Mouse (Mus musculus) lung, embryonic 14.5 days (tissue): Measurements from ENCODE around the gene H1foo. TPM values are rescaled to one million over a fixed set of nuclear protein-coding genes. Genes with fewer than 3 reads are reported as not detected.

Experiments
- ATAC-seq: fragments of 200-750 bp; cut with Nextera tagmentation; 2 replicates; pipeline ENCODE4 v1.8.0; 2017; ENCODE audit warnings: mild to moderate bottlenecking, moderate TSS enrichment, moderate library complexity; ENCODE audit not compliant: insufficient read depth
- DNase-seq: peaks from one replicate; pipeline ENCODE4 v3.0.0-alpha.2; 2015
- H3K27ac ChIP-seq: fragments of 300-500 bp; sonication (generic); 2 replicates; pipeline ENCODE4 v1.5.1; 2014; ENCODE audit warnings: low read depth, mild to moderate bottlenecking, moderate library complexity
- H3K27me3 ChIP-seq: fragments of 300-500 bp; sonication (generic); 2 replicates; pipeline ENCODE4 v1.6.1; 2014; ENCODE audit warnings: low read length, control low read depth; ENCODE audit not compliant: insufficient read depth
- H3K36me3 ChIP-seq: fragments of 300-500 bp; sonication (generic); 2 replicates; pipeline ENCODE4 v1.6.1; 2014; ENCODE audit warnings: control low read depth; ENCODE audit not compliant: insufficient read depth
- H3K4me1 ChIP-seq: fragments of 300-500 bp; sonication (generic); 2 replicates; pipeline ENCODE4 v1.6.1; 2014; ENCODE audit warnings: antibody characterized with exemption, control low read depth; ENCODE audit not compliant: insufficient read depth
- H3K4me2 ChIP-seq: fragments of 300-500 bp; sonication (generic); 2 replicates; pipeline ENCODE4 v1.6.1; 2014; ENCODE audit warnings: mild to moderate bottlenecking
- H3K4me3 ChIP-seq: fragments of 300-500 bp; sonication (generic); 2 replicates; pipeline ENCODE4 v1.5.1; 2014; ENCODE audit warnings: low read depth, low read length
- H3K9ac ChIP-seq: fragments of 300-500 bp; sonication (generic); 2 replicates; pipeline ENCODE4 v1.6.1; 2014
- H3K9me3 ChIP-seq: fragments of 300-500 bp; sonication (generic); 2 replicates; pipeline ENCODE4 v1.6.1; 2016; ENCODE audit warnings: low read depth, low read length, control low read depth
- CTCF ChIP-seq: IDR thresholded peaks from 2 replicates; pipeline ENCODE4 v1.5.1; 2016; ENCODE audit warnings: antibody characterized with exemption, low read depth
- WGBS: fragments of 180-500 bp; shearing (Covaris S2); extraction: QIAGEN DNeasy Blood & Tissue Kit; methylation state at CpG from one replicate; pipeline ENCODE4 v1.1.7; 2014; 5-methylcytosine and 5-hydroxymethylcytosine counted together
- polyA plus RNA-seq: library from polyadenylated mRNA; unstranded; fragments of >200 nt; fragmentation: Nextera tagmentation; extraction: Ambion mirVana; gene quantifications from 2 replicates; pipeline ENCODE4 v1.2.1, GENCODE M21; 2014

H1foo gene
- polyA plus RNA-seq, 1 experiment from 2014 or later, result not detected

GRCm38 (mm10) chr6:115973881-115974662 is 29.3 kb downstream of the H1foo start:
- no peaks in the 10 kb centered on the region for H3K27me3 ChIP-seq
- ATAC-seq (no peak), DNase-seq (no peak)
- H3K27ac ChIP-seq, result no peak overlapping the region
- TF ChIP-seq CTCF, result no peak
- H3K9ac ChIP-seq, result no peak overlapping the region
- WGBS, result 83% methylated on average over 16 of the region's 16 CpGs
- no peak overlapping the region for H3K4me2 ChIP-seq
- H3K9me3 ChIP-seq, result no peaks in the 10 kb centered on the region
- H3K4me3 ChIP-seq, result no peak overlapping the region
- H3K4me1 ChIP-seq, result peaks cover 19% of the 10 kb centered on the region
- peaks cover 96% of the 10 kb centered on the region for H3K36me3 ChIP-seq

GRCm38 (mm10) chr6:115975606-115976005 is 30.9 kb downstream of the H1foo start:
- Histone ChIP-seq H3K9ac (no peak overlapping the region), H3K27ac (no peak overlapping the region), H3K4me1 (peaks cover 19% of the 10 kb centered on the region), H3K27me3 (no peaks in the 10 kb centered on the region), H3K4me3 (no peak overlapping the region), H3K36me3 (peaks cover 96% of the 10 kb centered on the region), H3K9me3 (no peaks in the 10 kb centered on the region), H3K4me2 (no peak overlapping the region)
- 80% methylated on average over 8 of the region's 8 CpGs for WGBS
- ATAC-seq (no peak), DNase-seq (no peak)
- TF ChIP-seq CTCF, result no peak

GRCm38 (mm10) chr6:115977810-115978209 is 33.1 kb downstream of the H1foo start:
- ATAC-seq, result no peak
- H3K27ac ChIP-seq, result no peak overlapping the region
- H3K36me3 ChIP-seq, result peaks cover 79% of the 10 kb centered on the region
- H3K27me3 ChIP-seq, result no peaks in the 10 kb centered on the region
- no peak overlapping the region for H3K9ac ChIP-seq
- no peaks in the 10 kb centered on the region for H3K9me3 ChIP-seq
- no peak for DNase-seq
- no peak overlapping the region for H3K4me2 ChIP-seq
- WGBS, result 69% methylated on average over 15 of the region's 15 CpGs
- H3K4me1 ChIP-seq, result peaks cover 11% of the 10 kb centered on the region; the same call in 1 of the 2 replicates
- H3K4me3 ChIP-seq, result no peak overlapping the region
- TF ChIP-seq CTCF, result no peak

- WGBS, result 71% methylated on average over 8 of the region's 8 CpGs
- peaks cover 15% of the 10 kb centered on the region for H3K4me1 ChIP-seq
- no peak overlapping the region for H3K4me2 ChIP-seq
- H3K27me3 ChIP-seq, result no peaks in the 10 kb centered on the region
- H3K27ac ChIP-seq, result no peak overlapping the region
- no peak overlapping the region for H3K9ac ChIP-seq
- DNase-seq, result no peak
- no peaks in the 10 kb centered on the region for H3K9me3 ChIP-seq
- TF ChIP-seq CTCF, result no peak; the same call in 1 of the 2 replicates
- peaks cover 71% of the 10 kb centered on the region for H3K36me3 ChIP-seq
- no peak for ATAC-seq
- H3K4me3 ChIP-seq, result no peak overlapping the region
These were observed 33.9 kb downstream of the H1foo start for GRCm38 (mm10) chr6:115978596-115978995.

- Histone ChIP-seq H3K4me2 (peak overlapping the region; percentile 50), H3K4me1 (peaks cover 52% of the 10 kb centered on the region), H3K4me3 (no peak overlapping the region; the same call in 1 of the 2 replicates), H3K27me3 (no peaks in the 10 kb centered on the region), H3K9me3 (no peaks in the 10 kb centered on the region), H3K36me3 (peaks cover 28% of the 10 kb centered on the region), H3K9ac (peak overlapping the region; percentile 29; the same call in 1 of the 2 replicates), H3K27ac (peak overlapping the region; percentile 94)
- no peak for TF ChIP-seq CTCF
- WGBS, result 34% methylated on average over 7 of the region's 7 CpGs
- no peak for ATAC-seq
- no peak for DNase-seq
These were observed 38.2 kb downstream of the H1foo start for GRCm38 (mm10) chr6:115982889-115983288.

GRCm38 (mm10) chr6:115983306-115984038 is 38.7 kb downstream of the H1foo start:
- Histone ChIP-seq H3K9me3 (no peaks in the 10 kb centered on the region), H3K4me1 (peaks cover 52% of the 10 kb centered on the region), H3K27me3 (no peaks in the 10 kb centered on the region), H3K36me3 (peaks cover 22% of the 10 kb centered on the region), H3K4me2 (peak overlapping the region; percentile 91), H3K4me3 (no peak overlapping the region; the same call in 1 of the 2 replicates), H3K9ac (peak overlapping the region; percentile 29; the same call in 1 of the 2 replicates), H3K27ac (peak overlapping the region; percentile 94)
- ATAC-seq, result peak; percentile 82
- WGBS, result 29% methylated on average over 12 of the region's 12 CpGs
- TF ChIP-seq CTCF, result no peak
- peak; percentile 91 for DNase-seq

GRCm38 (mm10) chr6:115984580-115984979 is 39.8 kb downstream of the H1foo start:
- no peak for TF ChIP-seq CTCF
- H3K9me3 ChIP-seq, result no peaks in the 10 kb centered on the region
- H3K4me2 ChIP-seq, result peak overlapping the region; percentile 91
- peak overlapping the region; percentile 94 for H3K27ac ChIP-seq
- peak overlapping the region; percentile 12; the same call in 1 of the 2 replicates for H3K4me3 ChIP-seq
- ATAC-seq, result no peak
- H3K27me3 ChIP-seq, result no peaks in the 10 kb centered on the region
- DNase-seq, result peak; percentile 69
- 58% methylated on average over 7 of the region's 7 CpGs for WGBS
- H3K36me3 ChIP-seq, result peaks cover 17% of the 10 kb centered on the region
- H3K4me1 ChIP-seq, result peaks cover 52% of the 10 kb centered on the region
- H3K9ac ChIP-seq, result no peak overlapping the region
